Mouse (Mus musculus) embryo, embryonic 9.5 days (tissue): ENCODE data around the gene Tmem72.

ENCODE experiments used
- DNase-seq: peaks from one replicate; pipeline ENCODE4 v3.0.0-alpha.2; 2017; ENCODE audit errors: extremely low spot score

Gene Tmem72

GRCm38 (mm10) chr6:116650406-116650805 is 66.3 kb downstream of the Tmem72 start, which contains the start of gene Depp1:
Depp1 (plus strand) TSS chr6:116650609.
- no peak for DNase-seq

GRCm38 (mm10) chr6:116649811-116650210 is 66.9 kb downstream of the Tmem72 start:
- no peak for DNase-seq

GRCm38 (mm10) chr6:116647763-116648162 is 69.0 kb downstream of the Tmem72 start:
- no peak for DNase-seq

GRCm38 (mm10) chr6:116644335-116644734 is 72.4 kb downstream of the Tmem72 start:
- DNase-seq: no peak

- DNase-seq: no peak
Observed at GRCm38 (mm10) chr6:116643881-116644280, 72.8 kb downstream of the Tmem72 start.

GRCm38 (mm10) chr6:116642942-116643341 is 73.8 kb downstream of the Tmem72 start:
- no peak for DNase-seq

- DNase-seq: no peak
Observed at GRCm38 (mm10) chr6:116639663-116640062, 77.0 kb downstream of the Tmem72 start.

GRCm38 (mm10) chr6:116638871-116639270 is 77.8 kb downstream of the Tmem72 start:
- no peak for DNase-seq

- no peak for DNase-seq
Observed at GRCm38 (mm10) chr6:116637496-116637895, 79.2 kb downstream of the Tmem72 start.

GRCm38 (mm10) chr6:116636581-116637235 is 80.0 kb downstream of the Tmem72 start:
- DNase-seq: no peak

- DNase-seq: no peak
Observed at GRCm38 (mm10) chr6:116635251-116636180, 81.2 kb downstream of the Tmem72 start.

- no peak for DNase-seq
Observed at GRCm38 (mm10) chr6:116633741-116634695, 82.7 kb downstream of the Tmem72 start.

GRCm38 (mm10) chr6:116632129-116632528 is 84.6 kb downstream of the Tmem72 start:
- DNase-seq: peak; percentile 53

- DNase-seq: no peak
Observed at GRCm38 (mm10) chr6:116629766-116630165, 86.9 kb downstream of the Tmem72 start.
